Mouse (Mus musculus) frontal cortex, adult (tissue): ENCODE measurements at regions not wholly inside any gene's neighbourhood (a gene's known extent, or its start where the extent isn't known, plus 50 kb on each side); places are given as distances from the start of the nearest gene placed in this dataset.

Source experiments
- ATAC-seq: cut with Nextera tagmentation; 2 replicates; pipeline ENCODE4 v1.9.2; 2017; ENCODE audit warnings: mild to moderate bottlenecking, moderate library complexity, mixed read lengths; ENCODE audit not compliant: low TSS enrichment

DNA sequence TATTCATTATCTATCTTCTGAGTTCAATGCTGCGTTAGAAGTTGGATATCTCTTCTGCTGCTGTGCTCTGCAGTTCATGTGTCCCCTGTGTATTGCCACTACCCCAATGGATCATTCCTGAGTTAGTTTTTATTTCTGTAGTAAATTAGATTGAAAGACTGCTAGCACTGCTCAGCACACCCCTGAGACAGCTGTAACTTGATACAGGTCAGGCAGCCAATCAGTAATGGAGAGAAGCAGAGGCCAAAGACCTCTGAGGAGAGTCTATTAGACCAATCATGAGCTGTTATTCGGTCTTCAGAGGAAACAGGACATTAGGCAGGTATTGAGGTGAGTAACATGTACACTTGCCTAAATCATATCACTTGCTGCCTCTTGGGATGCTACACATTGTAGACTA lies 837.5 kb upstream of the Chordc1 start:
- no peak for ATAC-seq

DNA sequence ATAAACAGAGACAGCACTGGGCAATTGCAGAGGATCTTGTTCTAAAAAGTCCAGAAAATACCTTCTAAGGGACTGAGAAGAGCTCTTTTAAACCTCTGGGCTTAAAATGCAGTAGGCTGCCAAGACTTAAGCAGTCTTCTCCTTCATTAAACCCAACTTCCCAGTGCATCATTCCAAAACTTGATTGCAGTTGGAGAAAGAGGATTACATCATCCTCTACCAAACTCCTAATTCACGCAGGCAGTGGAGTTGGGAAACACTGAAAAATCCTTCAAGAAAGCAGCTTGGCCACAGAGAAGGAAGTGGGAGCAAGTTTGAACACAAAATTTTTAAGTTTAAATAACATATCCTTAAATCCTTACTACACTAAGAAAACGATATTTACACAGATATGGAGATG lies 825.5 kb upstream of the Chordc1 start:
- ATAC-seq = no peak

DNA sequence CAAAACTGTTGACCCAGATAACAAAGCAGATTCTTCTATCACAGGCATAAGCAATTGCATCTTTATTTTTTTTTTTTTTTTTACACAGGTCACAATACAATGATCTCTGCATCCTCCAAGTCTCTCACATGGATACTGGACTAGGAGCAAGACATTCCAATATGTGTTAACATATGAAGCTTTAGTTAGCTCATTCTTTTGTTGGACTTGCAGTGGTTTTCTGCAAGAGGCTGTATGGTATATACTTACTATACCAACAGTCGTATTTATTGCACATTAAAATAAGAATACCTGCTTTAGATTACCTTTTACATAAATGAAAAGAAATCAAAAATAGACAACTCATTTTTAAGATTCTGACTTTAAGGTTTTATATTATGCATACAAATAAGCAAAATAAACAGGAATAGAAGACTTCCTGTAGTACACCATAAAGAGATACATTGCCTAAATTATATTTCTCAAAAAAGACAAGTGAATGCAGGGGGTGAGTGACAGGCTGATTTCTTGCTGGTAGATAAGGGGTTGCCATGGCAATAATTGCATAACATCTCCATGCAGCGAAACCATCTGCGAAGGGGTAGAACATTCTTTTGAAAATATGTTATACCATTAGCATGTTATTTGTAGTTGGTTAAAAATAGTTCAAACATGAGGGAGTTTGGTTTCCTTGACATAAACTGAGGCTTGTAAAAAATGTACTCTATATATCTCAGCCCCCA lies 807.1 kb upstream of the Chordc1 start:
- ATAC-seq = peak; percentile 73

DNA sequence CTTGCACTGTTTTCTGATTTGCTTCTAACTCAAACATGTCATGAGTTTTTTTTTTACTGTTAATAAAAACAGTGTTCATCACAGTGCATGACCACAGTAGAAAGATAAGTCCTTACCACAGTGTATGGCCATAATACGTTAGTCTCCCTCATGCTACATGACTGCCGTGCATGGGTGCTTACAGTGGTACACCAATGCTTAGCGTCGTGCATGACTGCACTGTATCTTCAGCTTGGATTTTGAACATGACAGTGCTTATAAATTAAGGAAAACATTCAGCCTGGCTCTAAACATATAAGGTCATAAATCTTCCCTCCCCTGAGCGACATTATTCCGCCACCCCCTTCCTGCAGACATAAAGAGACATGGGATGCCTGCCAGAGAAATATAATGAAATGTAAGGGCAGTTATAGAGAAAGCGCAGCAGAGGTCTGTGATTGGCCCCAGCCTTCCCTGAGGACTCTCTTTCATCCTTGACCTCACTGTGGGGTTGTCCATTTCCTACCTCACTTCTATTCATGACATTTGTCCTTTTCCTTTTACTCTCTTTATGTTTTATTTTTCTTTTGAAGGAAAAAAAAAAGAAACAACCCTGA lies 791.7 kb upstream of the Chordc1 start:
- ATAC-seq = no peak

DNA sequence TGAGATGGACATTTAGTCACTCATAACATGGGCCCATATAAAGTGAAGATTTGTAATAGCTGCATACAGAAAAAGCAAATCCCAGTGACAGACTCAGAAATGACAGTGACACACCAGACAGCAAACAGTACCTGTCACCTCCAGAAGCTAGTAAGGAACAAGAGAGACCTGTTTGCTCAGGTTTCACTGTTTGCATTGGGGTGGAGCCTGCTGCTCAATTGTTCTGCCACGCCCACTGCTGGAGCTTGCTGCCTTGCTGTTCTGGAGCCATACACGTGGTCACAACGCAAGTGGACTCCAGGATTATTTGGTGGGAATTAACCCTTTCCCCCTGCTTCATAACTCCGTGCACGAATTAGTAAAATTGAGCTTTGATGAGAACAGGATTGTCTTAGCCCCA lies 783.2 kb upstream of the Chordc1 start:
- no peak for ATAC-seq

DNA sequence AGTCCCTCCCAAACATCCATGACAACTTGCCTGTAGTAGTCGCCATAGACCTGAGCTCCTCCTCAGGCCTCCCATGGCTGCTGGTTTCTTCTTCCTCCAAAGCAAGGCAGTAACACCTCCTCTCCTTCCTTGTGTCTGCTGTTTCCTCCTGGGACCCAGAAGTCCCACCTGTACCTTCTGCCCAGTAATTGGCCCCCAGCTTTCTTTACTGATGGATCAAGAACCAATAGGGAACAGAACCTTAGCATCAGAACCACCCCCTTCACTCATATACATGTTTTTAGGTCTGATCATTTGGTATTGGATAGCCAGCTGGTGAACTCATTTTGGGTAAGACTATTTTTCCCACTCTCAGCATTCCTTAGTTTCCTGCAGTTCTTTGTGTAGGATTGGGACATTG lies 735.7 kb upstream of the Chordc1 start:
- no peak for ATAC-seq

DNA sequence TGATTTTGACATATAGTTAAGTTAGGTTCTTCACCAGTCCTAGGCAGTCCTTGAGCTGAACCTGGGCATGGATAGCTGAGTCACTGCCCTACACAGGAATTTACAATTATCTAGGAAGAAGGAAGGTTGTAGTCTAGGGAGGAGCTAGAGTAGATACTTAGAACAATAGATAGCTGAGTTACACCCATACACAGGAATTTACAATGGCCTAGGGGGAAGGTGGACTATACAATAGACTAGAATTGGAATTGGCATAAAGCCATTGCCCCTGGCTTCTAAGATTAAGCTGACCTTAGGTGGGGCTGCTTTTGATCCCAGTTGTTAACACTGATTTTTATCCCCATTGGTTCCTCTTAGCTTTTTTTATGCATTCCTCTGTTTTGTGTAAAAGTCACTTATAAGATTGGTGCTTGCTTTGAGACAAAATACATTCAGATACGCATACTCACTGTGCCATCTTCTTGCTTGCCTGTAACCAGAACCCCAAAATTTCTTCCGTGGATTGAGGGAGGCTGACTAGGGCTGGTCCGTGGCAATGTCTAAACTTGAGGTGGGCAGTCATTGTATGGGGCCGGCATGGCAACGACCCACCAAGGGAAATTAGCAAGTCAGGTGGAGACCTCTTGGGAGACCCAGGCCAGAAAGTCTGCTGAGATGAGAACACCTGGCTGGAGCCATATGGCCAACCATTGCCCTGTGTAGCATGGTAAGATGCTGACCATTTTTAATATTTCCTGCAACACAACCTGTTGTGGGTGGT lies 734.1 kb upstream of the Chordc1 start:
- ATAC-seq = no peak

DNA sequence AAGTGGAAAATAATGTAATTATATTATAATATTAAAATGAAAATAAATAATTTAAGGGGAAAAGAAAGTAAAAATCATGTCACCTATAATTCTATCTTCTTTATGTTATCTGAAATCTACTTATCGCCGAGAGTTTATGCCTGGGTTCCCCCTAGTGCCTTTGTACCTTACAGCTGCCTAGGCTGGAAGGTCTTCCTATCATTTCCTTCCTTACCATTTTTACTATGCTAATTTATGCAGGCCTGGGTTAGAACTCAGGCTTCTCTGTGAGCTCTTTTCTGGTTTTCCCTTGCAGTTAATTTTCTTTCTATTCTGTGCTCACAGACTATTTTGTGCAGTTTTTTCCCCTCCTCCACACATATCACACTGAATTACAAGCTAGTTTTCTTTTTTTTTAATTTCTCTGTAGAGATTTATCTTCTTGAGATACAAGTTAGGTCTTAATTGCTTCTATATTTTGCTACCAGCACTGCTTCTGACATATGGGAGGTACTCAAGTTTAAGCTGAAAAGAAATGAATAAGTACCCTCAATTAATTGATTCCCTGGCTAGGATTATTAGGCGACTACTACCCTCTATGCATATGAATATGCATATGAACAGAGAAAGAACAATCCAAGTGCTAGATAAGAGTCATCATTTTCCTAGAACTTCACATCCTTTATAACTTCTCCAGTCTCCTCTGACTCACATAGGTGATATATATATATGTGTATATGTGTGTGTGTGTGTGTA lies 724.0 kb upstream of the Chordc1 start:
- ATAC-seq = 0 out of 2 replicates have a peak, but pooled peaks have one; percentile 44

DNA sequence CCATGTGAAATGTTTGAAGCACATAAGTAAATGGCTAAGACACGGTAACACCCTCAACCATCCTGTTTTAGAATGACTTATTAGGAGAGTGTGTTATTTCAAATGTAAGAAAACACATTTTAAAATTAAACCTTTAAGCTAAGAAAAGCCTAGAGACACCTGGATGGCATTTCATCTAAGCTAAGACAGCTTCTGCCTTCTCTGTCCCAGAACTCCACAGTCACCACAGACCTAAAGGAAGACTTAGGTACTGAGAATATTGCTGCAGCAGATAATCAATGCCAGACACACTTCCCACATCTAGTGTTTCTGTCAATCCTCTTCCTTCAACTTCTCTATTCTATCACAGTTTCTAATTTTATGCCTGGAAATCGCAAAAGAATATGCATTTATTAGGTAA lies 704.4 kb upstream of the Chordc1 start:
- no peak for ATAC-seq

DNA sequence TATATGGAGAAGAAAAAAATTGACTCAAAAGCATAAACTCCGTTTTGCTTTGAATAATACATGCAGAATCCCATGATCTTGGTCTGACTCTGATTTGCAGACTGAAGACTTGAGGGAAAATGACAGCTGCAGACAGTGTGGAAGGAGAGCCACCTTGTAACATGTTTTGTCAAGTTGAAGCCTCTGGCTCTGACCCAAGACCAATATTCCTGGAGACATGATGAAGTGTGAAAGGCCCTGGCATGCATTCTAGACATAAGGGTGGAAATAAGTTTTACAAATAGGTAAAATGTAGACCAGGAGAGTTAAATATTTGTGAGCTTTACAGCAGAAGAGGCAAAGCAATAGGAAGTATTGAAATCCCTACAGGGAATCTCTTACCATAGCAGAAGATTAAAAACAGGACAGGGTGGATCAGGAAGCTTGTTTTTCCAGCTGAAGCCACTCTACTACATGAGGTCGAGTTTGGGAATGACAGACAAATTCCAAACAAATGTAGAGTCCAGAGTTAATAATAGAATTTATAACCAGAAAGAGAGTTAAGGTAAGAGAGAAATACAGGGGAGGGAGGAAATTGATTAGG lies 703.9 kb upstream of the Chordc1 start:
- no peak for ATAC-seq

DNA sequence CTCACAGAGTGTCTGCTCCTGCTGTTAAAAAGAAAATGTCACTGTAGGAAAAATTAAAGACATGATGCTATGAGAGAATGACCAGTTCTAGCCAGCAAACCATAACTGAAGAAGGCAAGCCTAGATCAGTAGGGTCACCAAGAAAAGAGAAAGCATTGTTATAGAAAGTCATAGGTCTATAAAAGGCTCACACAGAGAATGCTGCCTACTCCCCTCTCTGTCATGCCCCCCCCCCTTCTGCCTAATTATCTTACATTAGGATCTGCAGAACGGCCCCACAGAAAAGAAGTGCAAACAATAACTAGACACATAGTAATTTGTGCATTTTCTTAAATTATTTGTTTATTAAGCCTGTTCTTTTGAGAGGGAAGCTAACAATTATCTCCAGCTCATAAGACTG lies 680.8 kb upstream of the Chordc1 start:
- no peak for ATAC-seq

DNA sequence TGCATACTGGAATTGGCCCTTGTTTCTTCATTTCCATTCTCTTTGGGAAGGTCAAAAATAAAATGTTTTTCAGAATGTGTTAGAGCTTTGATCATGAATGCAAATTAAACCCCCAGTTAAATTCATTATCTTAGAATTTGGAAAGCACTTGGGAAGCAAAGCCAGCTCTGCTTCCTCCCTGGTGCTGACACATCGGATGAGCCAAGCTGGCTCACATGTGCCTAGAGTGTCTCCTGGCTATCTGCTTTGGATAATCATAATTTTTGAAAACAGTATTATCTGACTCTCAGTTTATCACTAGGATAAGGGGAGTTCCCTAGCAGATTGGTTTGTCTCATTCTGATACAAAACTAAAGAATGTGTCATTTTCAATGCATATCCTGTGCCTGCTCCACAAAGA lies 649.4 kb upstream of the Chordc1 start:
- peak; percentile 69; the same call in 1 of the 2 replicates for ATAC-seq

DNA sequence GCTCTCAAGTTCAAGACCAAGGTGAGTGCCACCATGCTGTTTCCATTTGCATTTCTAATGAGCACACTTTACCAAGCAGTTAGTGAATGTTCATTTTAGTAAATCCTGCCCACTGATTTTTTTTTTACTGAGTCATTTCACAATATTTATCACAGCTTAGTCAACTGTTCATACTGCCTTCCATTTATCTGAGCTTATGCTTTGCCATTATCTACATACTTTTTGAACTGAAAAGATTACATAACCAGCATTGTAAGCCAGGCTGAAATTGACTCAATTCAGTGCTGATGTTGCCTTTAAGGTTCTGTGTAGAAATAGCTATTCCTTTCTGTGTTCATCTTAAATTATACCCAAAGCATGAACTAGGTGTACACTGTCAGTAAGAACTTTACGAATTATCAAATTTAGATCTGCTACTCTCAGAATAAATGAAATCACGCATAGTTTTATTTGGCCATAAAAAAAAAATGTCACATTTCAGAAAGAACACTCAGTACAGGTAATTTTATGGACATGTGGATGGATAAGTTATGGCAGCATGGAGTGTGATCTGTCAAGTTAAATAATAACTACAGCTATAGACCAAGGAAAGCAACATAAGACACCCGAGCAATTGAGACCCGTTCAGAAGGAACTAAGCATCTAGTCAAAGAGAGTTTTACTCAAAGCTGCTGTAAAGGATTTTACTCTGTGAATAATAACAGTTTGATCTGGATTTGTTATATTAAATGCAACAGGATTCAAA lies 645.9 kb upstream of the Chordc1 start:
- no peak for ATAC-seq

DNA sequence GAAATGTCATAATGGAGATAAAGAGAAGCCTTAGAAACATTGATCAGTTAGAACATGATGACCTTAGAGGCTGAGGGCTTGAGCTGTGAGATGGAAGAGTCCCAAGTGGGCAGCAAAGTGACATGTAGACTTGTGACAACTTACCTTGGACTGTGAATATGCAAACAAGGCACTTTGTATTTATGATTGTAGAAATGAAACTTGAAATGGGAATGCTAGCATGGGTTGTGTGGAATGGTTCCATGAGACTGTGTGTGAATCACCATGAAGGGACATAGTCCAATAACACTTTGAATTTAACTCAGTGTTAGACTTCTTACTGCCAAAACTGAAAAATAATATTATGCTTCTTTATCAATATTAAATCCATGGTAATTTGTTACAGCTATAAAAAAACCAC lies 638.1 kb upstream of the Chordc1 start:
- ATAC-seq = no peak

DNA sequence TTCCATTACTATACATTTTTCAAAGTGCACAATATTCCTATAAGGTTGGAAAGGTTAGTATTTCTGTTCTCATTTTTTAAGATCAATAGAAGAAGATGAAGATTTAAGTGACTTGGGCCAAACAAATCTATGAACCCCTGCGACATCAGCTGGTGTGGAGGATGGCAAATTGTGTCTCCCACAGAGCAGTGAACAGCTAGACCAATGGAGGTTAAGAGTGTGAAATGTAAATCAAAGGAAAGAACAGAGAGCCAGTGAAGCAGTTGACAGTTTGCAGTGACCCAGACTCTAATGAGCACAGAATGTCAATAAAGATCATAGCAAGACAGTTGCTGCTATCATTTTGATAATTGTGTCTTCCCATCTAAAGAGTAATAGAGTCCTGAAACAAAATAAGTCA lies 627.8 kb upstream of the Chordc1 start:
- ATAC-seq = no peak

DNA sequence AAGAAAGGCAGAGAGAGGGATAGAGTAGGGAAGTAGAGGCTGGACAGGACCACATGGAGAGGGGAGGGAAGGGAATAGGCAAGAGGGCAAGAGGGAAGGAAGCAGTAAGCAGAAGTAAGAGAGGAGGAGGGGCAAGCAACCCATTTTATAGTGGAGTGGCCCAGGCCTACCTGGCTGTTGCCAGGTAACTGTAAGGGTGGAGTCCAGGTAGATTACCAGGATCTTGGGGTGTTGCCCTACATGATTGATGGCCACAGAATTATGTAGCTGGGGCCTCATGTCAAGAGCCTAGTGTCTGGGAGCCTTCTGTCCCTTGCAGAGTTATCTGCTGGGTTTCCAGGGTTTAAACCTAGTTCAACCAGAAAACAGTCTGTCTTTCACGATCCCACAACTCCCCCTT lies 623.7 kb upstream of the Chordc1 start:
- no peak for ATAC-seq

DNA sequence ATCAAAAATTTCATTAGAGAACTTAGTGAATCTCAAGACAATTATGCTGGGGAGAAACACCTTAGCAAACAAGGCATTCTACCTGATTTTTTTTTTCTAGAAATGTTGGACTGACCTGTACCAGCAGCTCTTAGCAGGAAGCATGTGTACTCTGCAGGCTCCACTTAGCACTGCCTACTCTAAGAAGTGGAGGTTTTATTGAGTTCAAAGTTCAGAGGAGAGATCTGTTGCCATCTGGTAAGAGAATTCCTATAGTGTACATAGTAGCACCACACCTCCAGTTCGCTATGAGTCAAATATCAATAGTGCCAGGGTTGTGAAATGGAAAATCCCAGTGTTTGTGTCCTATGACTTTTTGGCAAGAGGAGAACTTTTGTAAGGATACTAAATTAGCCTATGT lies 616.4 kb upstream of the Chordc1 start:
- no peak for ATAC-seq
